Mouse (Mus musculus) CD8-positive naive resting alpha-beta T cell, adult 2 months (primary cell): ENCODE results near the gene Defb22.

Source experiments
- DNase-seq, 2 experiments: peaks; one replicate each; pipeline ENCODE4 v3.0.0; 2022; ENCODE audit warnings: low read depth in 2 of 2, low spot score in 2 of 2

Defb22 gene

DNA sequence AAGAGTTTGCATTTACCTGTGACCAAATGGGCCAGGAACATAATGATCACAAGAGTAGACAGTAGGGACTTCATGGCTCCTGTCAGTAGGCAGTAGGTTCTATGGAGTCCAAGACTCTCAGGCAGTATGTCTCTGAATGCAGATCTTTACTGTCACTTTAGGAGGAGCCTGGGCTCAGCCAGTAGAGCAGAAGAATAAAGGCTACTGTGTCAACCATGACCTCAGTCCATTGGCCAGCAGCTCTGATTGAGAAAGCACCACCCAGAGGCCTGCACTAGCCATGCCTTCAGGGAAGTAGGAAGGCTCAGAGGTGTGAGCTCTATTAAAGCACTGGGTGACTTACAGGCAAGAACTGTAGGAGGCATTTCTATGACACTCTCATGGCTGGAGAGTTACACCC is at the start of gene Defb22:
Gene Defb22 (minus strand): TSS at position 101 of the 400 bp plus-strand sequence.
- no peak for DNase-seq

DNA sequence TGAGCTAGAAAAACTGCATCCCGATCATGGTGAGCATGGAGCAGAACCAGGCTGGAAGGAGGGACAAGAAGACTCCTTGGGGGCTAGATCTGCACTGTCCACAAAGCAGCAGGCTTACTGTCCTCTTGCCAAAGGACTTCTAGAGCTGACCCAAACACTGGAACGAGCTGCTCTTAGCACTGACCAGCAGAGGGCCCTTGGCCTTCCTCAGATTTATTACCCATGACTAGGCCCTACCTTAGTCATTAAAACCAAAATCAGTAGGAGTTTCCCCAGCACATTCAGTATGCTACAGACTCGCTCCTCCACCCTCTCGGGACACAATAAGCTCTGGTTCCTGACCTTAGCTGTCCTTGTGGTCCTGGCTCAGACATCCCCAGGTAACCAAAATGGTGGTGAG is 28.0 kb upstream of the Defb22 start, which contains the start of gene Defb28:
Gene Defb28 (plus strand): TSS at position 275 of the 400 bp plus-strand sequence.
- no peak for DNase-seq

DNA sequence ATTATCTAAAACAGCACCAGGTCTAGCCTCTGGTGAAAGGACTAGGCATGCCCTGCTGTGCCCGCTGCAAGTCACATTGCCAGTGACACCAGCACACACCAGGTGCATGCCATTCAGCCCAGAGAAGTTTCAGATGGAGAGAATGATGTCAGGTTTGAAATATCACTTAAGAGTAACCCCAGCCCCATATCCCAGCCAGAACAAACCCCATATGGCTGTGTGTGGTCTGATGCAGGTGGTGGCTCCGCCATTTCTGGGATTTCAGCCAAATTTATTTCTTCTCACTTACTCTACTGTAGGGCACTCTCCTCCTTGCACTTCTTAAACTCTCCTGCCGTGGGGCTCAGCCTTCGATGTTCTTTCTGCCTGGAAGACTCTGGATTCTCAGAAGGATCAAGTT is 26.1 kb upstream of the Defb22 start:
- DNase-seq, result no peak

DNA sequence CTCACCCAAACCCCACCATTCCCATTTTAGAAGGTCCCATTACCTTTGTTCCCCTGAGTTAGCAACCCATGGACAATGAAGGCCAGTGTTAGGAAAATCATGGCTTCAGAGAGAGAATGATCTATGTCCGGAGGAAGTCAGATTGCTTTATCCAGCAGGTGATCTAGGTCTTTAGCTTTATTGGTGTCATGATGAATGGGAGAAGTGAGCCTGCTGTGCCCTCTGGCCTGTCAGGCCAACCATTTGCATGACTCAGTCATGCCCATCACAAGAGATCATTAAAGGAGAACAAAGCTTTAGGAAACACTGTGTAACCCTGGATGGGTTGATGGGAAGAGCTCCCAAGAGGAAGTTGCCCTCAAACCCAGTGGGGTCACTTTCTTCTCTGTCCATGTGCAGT is 21.7 kb upstream of the Defb22 start, which contains the start of gene Defb26:
Gene Defb26 (minus strand): TSS at position 101 of the 400 bp plus-strand sequence.
- DNase-seq, result no peak

DNA sequence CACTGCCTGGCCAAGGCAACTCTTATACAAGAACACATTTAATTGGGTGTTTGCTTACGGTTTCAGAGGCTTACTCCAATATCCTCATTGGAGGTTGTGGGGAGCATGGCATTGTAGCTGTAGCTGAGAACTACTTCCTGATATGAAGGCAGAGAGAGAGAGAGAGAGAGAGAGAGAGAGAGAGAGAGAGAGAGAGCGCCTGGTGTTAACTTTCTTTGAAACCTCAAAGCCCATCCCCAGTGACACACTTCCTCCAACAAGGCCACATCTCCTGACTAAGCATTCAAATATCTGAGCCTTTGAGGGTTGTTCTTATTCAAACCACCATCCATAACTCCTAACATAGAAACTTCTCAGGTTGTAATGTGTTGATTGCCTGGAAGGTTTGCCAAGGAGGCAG is 14.0 kb upstream of the Defb22 start:
- DNase-seq, result no peak

DNA sequence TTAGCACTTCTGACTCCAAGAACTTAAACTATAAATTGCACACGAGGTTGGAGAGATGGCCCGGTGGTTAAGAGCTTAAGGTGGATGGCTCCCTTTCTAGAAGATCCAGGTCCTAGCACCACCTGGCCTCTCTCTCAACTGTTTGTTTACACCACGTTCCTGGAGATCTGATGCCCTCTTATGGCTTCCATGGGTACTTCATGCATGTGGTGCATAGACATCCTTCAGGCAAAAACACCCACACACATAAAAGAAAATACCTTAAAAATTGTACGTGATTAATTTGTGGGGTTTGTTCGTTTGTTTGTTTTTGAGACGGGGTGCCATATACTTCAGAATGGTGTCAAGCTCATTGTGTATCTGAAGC is 10.9 kb upstream of the Defb22 start:
- DNase-seq, result no peak

DNA sequence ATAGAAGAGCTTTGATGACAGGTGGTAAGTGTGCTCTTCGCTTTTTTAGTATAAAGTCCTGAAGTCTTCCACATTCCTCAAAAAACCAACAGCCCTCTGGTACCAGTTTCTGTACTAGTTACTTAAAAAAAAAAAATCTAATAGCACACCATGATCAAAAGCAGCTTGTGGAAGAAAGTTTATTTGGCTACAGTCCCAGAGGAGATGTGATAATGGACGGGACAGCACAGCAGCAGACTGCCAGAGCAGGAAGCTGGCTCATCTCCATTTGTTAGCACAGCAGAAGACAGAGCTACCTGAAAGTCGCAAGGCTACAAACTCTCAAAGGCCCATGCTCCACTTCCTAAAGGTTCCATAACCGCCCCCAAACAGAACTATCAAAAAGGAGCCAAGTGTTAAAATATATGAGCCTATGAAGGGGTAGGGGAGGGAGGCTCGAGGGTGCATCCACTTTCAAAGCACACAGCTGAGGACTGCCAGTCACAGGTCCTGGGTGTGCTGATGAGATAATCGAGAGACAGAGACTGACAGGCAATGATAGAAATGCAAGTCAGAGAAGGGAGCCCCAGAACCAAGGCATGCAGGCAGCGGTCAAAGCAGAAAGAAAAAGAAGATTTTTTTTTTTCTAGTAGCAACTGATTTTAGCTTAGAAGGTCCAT is 10.4 kb upstream of the Defb22 start:
- no peak for DNase-seq

DNA sequence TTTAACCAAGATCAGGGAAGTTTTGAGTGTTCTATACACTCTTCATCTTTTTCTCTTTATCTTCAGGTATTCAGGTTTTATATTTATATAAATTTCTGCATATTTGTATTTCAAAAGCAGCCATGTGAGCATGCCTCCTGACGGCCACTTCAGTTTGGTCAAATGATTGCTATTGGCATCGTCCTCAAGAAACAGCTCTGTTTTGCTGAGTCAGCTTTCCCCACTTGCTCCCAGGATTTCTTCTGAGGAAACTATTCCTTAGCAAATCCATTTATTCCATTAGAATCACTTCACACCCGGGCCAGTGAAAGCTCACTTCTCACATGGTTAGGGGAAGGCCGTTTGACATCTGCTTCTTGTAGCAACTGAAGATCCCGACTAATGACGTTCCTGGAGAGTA is 8.1 kb upstream of the Defb22 start:
- DNase-seq, result no peak

DNA sequence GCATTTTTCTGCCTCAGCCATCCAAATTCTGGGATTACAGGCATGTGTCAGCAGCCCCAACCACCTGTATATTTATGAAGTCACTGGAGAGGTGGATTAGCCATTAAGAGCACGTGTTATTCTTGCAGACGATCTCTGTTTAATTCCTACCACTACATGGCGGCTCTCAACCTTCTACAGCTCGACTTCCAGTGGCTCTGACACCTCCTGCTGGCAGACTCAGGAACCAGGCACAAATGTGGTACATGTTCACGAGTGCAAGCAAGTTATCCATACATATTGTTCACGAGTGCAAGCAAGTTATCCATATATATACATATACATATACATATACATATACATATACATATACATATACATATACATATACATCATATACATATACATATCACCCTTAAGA is 3.2 kb upstream of the Defb22 start:
- DNase-seq, result no peak

DNA sequence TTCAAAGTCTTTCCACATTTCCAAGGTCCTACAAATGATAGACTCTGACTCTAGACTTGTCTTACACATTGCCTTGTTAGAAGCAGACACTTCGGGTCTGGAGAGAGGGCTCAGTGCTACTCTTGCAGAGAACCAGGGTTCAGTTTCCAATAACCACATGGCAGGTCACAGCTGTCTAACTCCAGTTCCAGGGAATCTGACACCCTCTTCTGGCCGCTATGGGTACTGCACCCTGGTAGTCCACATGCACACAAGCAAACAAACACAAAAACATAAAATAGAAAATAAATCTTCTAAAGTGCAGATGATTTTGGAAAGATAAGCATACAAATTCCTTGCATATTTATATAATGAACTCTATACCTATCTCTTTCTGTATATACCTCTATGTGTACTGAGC is 2.9 kb downstream of the Defb22 start:
- DNase-seq, result no peak

DNA sequence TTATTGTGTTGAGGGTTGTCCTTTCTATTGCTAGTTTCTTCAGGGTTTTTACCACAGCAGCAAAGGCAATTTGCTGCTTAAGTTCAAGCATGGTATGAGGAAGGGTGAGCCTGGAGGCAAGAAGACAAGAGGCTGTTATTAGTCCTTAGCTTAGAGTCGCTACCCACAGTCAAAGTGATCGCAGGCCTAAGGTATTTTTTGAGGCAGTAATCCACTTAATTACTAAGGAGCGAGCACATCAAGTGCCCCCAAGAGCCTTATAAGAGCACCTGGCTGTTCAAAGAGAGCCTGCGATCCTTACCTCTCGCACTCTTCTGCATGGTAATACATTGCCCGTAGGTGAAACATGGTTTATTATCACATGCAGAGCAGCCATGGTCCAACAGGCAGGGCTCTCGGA is 8.2 kb downstream of the Defb22 start:
- DNase-seq, result no peak

DNA sequence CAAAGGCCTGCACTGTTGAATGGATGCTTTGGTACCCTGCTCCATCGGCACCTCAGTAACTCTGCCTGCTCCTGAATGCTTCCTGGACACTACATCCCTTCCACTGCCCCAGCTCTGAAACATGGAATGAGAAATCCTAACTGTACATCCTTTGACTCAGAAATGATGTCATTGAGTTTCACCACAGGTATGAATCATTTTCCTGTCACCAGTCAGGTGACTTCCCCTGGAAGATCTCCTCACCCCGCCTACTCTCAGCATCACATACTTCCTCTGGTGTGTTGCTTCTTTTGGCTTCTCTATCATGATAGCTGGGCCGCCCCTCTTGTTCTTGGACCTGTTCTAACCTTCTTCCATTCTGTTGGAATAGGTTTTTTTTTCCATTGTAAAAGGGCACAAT is 9.1 kb downstream of the Defb22 start:
- no peak for DNase-seq

DNA sequence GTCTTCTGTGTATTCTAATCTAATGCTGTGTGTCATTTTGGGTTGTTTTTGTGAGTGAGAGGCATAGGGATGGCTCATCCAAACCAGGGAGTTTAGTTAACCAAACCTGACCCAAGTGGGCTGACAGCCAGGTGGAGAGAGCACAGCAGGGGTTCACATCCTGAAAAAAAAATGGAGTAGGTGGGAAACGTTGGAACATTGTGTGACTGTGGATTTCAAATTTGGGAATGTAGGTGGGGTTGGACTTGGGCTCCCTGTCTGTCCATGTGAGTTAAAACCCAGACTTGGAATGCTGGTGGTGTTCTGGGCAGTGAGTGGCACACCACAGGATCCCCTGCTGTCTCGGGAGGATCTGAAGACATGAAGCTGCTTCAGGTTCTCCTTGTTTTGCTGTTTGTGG is 13.2 kb downstream of the Defb22 start, which contains the start of gene Defb20:
Gene Defb20 (plus strand): TSS at position 301 of the 400 bp plus-strand sequence.
- no peak for DNase-seq

DNA sequence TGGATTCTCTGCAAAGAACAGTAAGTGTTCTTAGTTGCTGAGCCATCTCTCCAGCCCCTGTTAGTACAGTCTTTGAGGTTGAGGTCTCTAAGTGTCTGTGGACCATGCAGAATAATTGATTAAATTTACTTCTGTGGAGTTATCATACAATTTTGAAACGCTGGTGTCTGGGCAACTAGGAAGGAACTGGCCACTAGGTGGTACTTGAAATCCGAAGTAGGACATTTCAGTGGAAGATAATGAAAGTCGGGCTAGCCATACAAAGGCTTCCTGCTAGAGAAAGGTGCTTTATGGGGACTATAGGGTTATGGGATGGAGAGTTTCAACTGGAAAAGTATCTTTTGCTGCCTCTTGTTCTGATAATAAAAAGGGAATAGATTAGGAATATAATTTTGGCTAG is 17.5 kb downstream of the Defb22 start:
- DNase-seq, result no peak

DNA sequence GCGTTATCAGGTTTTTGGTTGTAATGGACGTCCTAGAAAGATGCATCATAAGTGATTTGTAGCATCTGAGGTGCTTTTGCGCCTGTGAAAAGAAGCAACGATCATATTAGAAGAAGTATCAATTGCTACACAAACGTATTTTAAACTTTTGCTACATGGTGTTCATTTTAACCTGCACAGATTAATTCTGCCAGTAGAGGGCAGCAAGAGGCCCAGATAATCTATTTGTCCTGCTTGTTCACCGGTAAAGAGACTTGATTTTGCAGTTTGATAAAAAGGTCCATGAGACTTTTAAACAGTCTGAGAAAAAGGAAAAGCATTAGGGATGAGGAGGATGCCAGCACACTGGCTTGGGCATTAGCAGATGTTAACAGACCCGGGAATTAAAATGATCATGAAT is 19.0 kb downstream of the Defb22 start:
- peak in 1 of 2 experiments; percentile 26 for DNase-seq

DNA sequence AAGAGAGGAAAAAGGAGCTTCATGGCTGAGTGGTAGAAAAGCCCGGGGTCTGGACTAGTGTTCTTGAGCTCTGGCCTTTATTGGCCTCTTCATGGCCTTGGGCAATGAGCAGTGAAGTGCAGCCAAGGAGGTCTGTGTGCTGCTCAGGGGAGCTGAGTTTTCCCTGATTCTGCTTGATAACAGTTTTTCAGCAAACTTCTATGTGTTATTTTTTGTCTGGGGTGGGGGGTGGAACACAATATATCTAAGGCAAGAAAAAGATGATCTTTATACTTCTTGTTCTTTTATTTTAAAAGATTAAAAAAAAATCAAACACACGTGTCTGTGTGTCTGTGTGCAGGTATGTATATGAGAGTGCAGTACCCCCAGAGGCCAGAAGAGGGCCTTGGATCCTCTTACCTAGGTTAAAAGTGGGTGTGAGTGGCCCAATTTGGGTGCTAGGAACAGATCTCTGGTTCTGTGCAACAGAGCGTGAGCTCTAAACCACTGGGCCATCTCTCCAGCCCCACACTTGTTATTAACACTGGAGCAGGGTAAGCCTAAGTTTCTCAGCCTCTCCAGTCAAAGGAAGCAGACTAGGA is 25.3 kb downstream of the Defb22 start, which contains the start of gene Defb23:
Gene Defb23 (minus strand): TSS at position 51 of the 581 bp plus-strand sequence.
- no peak for DNase-seq

DNA sequence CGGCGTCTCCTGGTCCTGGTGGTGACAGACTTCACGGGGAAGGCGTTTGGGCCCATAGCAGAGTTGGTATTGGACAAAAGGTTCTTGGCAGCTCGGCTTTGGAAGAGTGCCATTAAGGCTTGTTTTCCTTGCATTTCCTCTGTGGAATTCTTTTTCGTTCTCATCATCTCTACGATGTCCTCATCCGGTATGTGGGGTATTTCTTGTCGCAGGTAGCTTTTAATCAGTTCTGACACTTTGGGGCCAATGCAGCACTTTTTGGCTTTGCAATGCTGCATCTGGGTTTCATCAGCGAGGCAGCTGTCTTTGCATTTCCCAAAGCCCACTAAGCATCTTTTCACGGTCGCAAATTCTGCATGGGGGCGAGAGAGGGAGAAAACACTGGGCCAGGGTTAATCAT is 30.7 kb downstream of the Defb22 start:
- no peak for DNase-seq

DNA sequence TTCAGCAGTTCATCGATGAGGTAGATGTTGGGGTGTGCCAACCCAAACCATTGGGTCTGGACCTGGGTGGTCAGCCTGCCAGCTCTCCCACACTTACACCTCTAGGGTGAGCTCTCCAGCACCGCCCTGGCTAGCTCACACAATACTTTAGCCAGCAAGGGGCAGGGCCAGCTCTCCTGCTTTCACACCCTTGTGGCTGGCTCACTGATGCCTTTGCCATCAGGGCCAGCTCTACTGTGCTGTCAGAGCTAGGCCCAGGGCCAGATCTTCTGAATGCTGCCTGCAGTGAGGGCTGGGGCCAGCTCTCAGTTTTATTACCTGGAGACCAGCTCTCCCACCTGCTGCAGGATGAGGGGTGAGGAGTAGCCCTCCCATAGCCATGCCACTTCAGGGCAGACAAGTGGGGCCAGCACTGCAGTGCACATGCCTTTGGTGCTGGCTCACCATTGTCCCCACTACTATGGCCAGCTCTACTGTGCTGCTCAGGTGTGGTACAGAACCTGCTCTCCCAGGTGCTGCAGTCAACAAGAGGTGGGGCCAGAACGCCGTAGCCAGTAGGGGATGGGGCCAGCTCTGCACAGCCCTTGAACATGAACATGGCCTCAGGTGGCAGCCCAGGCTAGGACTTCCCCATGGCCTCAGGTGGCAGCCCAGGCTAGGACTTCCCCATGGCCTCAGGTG is 37.7 kb downstream of the Defb22 start:
- no peak for DNase-seq

DNA sequence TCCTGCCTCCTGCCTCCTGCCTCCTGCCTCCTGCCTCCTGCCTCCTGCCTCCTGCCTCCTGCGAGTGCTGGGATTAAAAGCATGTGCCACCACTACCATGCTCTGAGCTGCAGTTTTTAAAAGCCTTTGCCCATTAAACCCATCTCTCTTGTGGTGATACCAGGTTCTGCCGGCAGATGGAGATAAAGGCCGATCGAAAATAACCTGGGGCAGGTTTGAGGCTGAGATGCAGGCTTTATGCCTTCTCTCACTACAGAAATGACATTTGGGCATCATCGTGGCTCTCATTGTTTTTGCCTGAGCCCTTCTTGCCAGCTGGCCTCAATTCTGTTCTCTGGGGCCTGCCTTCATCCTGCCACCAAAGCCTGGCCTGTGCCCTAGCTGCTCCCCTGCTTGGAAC is 39.7 kb downstream of the Defb22 start:
- DNase-seq, result peak in 1 of 2 experiments; percentile 20

DNA sequence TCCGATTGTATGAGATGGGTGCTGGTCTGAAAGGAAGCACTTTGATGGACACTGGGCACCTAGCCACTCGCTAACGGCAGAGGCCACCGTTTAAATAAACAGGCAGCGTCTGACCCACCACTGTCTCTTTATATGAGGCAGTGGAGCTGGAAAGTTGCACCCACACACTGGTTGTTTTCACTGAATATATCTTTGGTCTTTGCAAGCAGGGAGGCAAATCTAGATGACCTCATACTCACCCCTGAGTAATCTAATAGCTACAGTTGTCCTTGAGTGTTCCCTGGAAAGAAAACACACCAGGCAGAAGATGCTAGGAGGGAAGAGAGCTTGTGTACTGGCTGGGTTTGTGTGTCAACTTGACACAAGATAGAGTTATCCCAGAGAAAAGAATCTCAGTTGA is 42.5 kb downstream of the Defb22 start:
- no peak for DNase-seq

DNA sequence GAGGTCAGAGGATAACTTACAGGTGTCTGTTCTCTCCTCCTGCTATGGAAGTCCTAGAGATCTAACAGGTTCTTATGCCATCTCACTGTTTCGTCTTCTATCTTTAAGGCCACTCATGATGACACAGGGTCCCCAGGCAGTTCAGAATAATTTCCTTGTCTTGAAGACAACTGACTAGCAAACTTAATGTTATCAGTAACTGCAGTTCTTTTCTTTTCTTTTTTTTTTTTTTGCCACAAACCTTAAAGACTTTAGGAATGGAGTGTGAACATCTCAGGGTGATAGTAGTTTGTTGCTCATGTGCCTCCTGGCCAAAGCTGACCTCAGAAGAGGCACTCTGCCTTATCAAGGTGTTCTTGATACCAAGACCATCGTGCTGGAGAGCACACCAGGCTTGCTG is 43.3 kb downstream of the Defb22 start:
- no peak for DNase-seq

DNA sequence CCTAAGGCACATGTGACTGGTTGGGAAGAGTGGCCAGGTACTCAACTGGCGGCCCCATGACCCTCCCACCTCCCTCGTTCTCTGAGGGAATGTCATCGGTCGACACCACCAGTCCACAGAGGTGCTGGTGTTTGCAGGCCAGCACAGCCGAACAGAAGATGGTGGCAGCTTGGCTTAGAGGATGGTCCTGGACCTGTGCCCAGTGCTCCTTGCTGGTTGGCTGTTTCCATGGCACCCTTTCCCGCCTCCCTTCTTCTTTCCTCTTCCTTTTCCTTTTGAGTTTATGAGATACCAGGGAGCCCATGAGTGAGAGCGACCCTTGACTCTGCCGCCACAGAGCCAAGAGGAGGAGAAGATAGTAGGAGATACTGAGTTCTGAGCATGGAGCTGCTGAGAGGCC is 46.7 kb downstream of the Defb22 start:
- DNase-seq, result no peak
